Mouse (Mus musculus): Measurements from ENCODE around the gene Dock8.

- TF ChIP-seq POLR2A (IDR thresholded peaks at IDR 0.05; ENCODE audit: control insufficient read depth in 1 of 2, insufficient read depth in 1 of 2, low read depth in 1 of 2, low read length in 2 of 2, poor library complexity in 1 of 2): no peak
- TF ChIP-seq EP300 (IDR thresholded peaks at IDR 0.05; ENCODE audit: low read depth in 1 of 2, low read length in 2 of 2): no peak
- no peak for TF ChIP-seq CTCF (IDR thresholded peaks at IDR 0.05 in 2 of 3, conservative IDR thresholded peaks at IDR 0.05 in 1 of 3; ENCODE audit: control insufficient read depth in 1 of 3, insufficient read depth in 1 of 3, low read depth in 2 of 3, low read length in 3 of 3, poor library complexity in 1 of 3, severe bottlenecking in 1 of 3)
- TF ChIP-seq MXI1 (IDR thresholded peaks at IDR 0.05; ENCODE audit: low read depth, low read length): no peak
- TF ChIP-seq USF2 (IDR thresholded peaks at IDR 0.05; ENCODE audit: borderline replicate concordance in 1 of 2, insufficient read depth in 1 of 2, low read depth in 1 of 2, low read length in 2 of 2): no peak
- TF ChIP-seq ETS1 (IDR thresholded peaks at IDR 0.05; ENCODE audit: low read depth, low read length): no peak
- no peak for TF ChIP-seq GATA1 (IDR thresholded peaks at IDR 0.05; ENCODE audit: low read depth, low read length)
These were observed 238.2 kb downstream of the Dock8 start for GRCm38 (mm10) chr19:25237492-25238040.

Measured in MEL (cell line).